Mouse (Mus musculus) gastrocnemius, adult 18-20 months (tissue): ENCODE measurements around the gene Rom1. TPM values are rescaled to one million over a fixed set of nuclear protein-coding genes. Genes with fewer than 3 reads are reported as not detected.
"Not testable (repeated sequence)": the region's sequence is repeated elsewhere in the genome, so short reads cannot be mapped to it uniquely, and the experiment has no call there.

Experiments used
- DNase-seq: peaks from one replicate; pipeline ENCODE4 v3.0.0; 2021; ENCODE audit warnings: low spot score
- long read RNA-seq, 2 experiments: library from polyadenylated mRNA; stranded (forward); transcript quantifications; one replicate each; pipeline ENCODE4 v2.0.0; 2021
- total RNA-seq, 2 experiments: library from RNA; stranded (reverse); gene quantifications; 2 replicates each; pipeline ENCODE4 v1.2.3; 2021

The Rom1 gene
- 1 to 10 TPM; 7.8 TPM for total RNA-seq
- long read RNA-seq, experiment 1, transcript Rom1-201 (3 exons, 1,517 nt) = major isoform, 11 of 11 reads
- long read RNA-seq, experiment 1, partial matches to known transcripts = 0 of 11 reads
- long read RNA-seq, experiment 1, other reads (novel, unspliced or antisense) = 0 of 11 reads
- long read RNA-seq, experiment 2, transcript Rom1-201 (3 exons, 1,517 nt) = major isoform, 5 of 7 reads
- long read RNA-seq, experiment 2, partial matches to known transcripts = 2 of 7 reads
- long read RNA-seq, experiment 2, other reads (novel, unspliced or antisense) = 0 of 7 reads

GRCm38 (mm10) chr19:8929224-8930088 is at the start of gene Rom1, which contains the start of gene Eml3:
TSS of gene Rom1 (minus strand) at chr19:8929356.
TSS of gene Eml3 (plus strand) at chr19:8929552.
- DNase-seq = peak; percentile 95

- DNase-seq = peak; percentile 75
Observed at GRCm38 (mm10) chr19:8976535-8976934, 47.4 kb upstream of the Rom1 start.

- no peak for DNase-seq
Observed at GRCm38 (mm10) chr19:8975491-8975890, 46.3 kb upstream of the Rom1 start.

- DNase-seq = no peak
Observed at GRCm38 (mm10) chr19:8974638-8975037, 45.5 kb upstream of the Rom1 start.

- not testable (repeated sequence) for DNase-seq
Observed at GRCm38 (mm10) chr19:8972491-8972890, 43.3 kb upstream of the Rom1 start.

- DNase-seq = no peak
Observed at GRCm38 (mm10) chr19:8967893-8968292, 38.7 kb upstream of the Rom1 start.

GRCm38 (mm10) chr19:8967373-8967743 is 38.2 kb upstream of the Rom1 start:
- DNase-seq = no peak

GRCm38 (mm10) chr19:8966590-8967372 is 37.6 kb upstream of the Rom1 start, which contains the start of gene Eef1g:
TSS of gene Eef1g (plus strand) at chr19:8967041.
- DNase-seq = peak; percentile 98

GRCm38 (mm10) chr19:8966198-8966589 is 37.0 kb upstream of the Rom1 start:
- DNase-seq = no peak

- no peak for DNase-seq
Observed at GRCm38 (mm10) chr19:8965771-8966170, 36.6 kb upstream of the Rom1 start.

- DNase-seq = no peak
Observed at GRCm38 (mm10) chr19:8965075-8965474, 35.9 kb upstream of the Rom1 start.

GRCm38 (mm10) chr19:8962256-8962655 is 33.1 kb upstream of the Rom1 start:
- DNase-seq = no peak

- DNase-seq = no peak
Observed at GRCm38 (mm10) chr19:8954171-8954570, 25.0 kb upstream of the Rom1 start.

- DNase-seq = peak; percentile 96
Observed at GRCm38 (mm10) chr19:8953135-8954039, 24.2 kb upstream of the Rom1 start, which contains the start of gene Tut1. TSS of gene Tut1 (plus strand) at chr19:8953847.

- DNase-seq = no peak
Observed at GRCm38 (mm10) chr19:8952241-8952640, 23.1 kb upstream of the Rom1 start.

- no peak for DNase-seq
Observed at GRCm38 (mm10) chr19:8950190-8950589, 21.0 kb upstream of the Rom1 start.

- no peak for DNase-seq
Observed at GRCm38 (mm10) chr19:8946929-8947328, 17.8 kb upstream of the Rom1 start.

GRCm38 (mm10) chr19:8945251-8945650 is 16.1 kb upstream of the Rom1 start:
- no peak for DNase-seq

- DNase-seq = peak; percentile 68
Observed at GRCm38 (mm10) chr19:8944750-8945149, 15.6 kb upstream of the Rom1 start.

GRCm38 (mm10) chr19:8944062-8944461 is 14.9 kb upstream of the Rom1 start:
- no peak for DNase-seq

GRCm38 (mm10) chr19:8943047-8943446 is 13.9 kb upstream of the Rom1 start:
- no peak for DNase-seq
